Mouse (Mus musculus) R1 (cell line): ENCODE data around the gene Hrk.

Experiments
- DNase-seq: peaks from one replicate; pipeline ENCODE4 v3.0.0-alpha.2; 2018; ENCODE audit warnings: low read depth, low spot score

Gene Hrk

GRCm38 (mm10) chr5:118164581-118164980, at the start of gene Hrk:
Hrk (plus strand) TSS chr5:118164648.
- DNase-seq: no peak

- no peak for DNase-seq
These were observed 46.1 kb upstream of the Hrk start for GRCm38 (mm10) chr5:118118351-118118750.

- no peak for DNase-seq
These were observed 45.5 kb upstream of the Hrk start for GRCm38 (mm10) chr5:118118922-118119321.

GRCm38 (mm10) chr5:118120670-118121069, 43.8 kb upstream of the Hrk start:
- no peak for DNase-seq

- no peak for DNase-seq
These were observed 42.5 kb upstream of the Hrk start for GRCm38 (mm10) chr5:118121928-118122327.

GRCm38 (mm10) chr5:118123096-118123495, 41.4 kb upstream of the Hrk start:
- no peak for DNase-seq

GRCm38 (mm10) chr5:118126671-118127070, 37.8 kb upstream of the Hrk start:
- DNase-seq: no peak

- DNase-seq: no peak
These were observed 36.2 kb upstream of the Hrk start for GRCm38 (mm10) chr5:118128208-118128607.

- no peak for DNase-seq
These were observed 35.8 kb upstream of the Hrk start for GRCm38 (mm10) chr5:118128651-118129050.

GRCm38 (mm10) chr5:118136391-118136790, 28.1 kb upstream of the Hrk start:
- no peak for DNase-seq

- no peak for DNase-seq
These were observed 24.8 kb upstream of the Hrk start for GRCm38 (mm10) chr5:118139630-118140029.

- no peak for DNase-seq
These were observed 22.0 kb upstream of the Hrk start for GRCm38 (mm10) chr5:118142471-118142870.

GRCm38 (mm10) chr5:118143211-118144026, 21.0 kb upstream of the Hrk start:
- no peak for DNase-seq

- no peak for DNase-seq
These were observed 20.1 kb upstream of the Hrk start for GRCm38 (mm10) chr5:118144327-118144726.

GRCm38 (mm10) chr5:118144770-118145169, 19.7 kb upstream of the Hrk start:
- no peak for DNase-seq

- DNase-seq: no peak
These were observed 19.0 kb upstream of the Hrk start for GRCm38 (mm10) chr5:118145458-118145857.

- no peak for DNase-seq
These were observed 18.3 kb upstream of the Hrk start for GRCm38 (mm10) chr5:118145999-118146679.

- no peak for DNase-seq
These were observed 17.2 kb upstream of the Hrk start for GRCm38 (mm10) chr5:118147264-118147663.

GRCm38 (mm10) chr5:118149711-118150110, 14.7 kb upstream of the Hrk start:
- no peak for DNase-seq

GRCm38 (mm10) chr5:118154839-118155564, 9.4 kb upstream of the Hrk start, which contains the start of gene Fbxw8:
Fbxw8 (minus strand) TSS chr5:118155464.
- DNase-seq: peak; percentile 88

GRCm38 (mm10) chr5:118155565-118155947, 8.9 kb upstream of the Hrk start:
- DNase-seq: no peak

- DNase-seq: no peak
These were observed 7.5 kb upstream of the Hrk start for GRCm38 (mm10) chr5:118156976-118157375.
